Mouse (Mus musculus) urinary bladder, postnatal 25 days (tissue): Measurements from ENCODE around the gene Col6a6.

Source experiments
- DNase-seq: peaks from one replicate; pipeline ENCODE4 v3.0.0; 2022; ENCODE audit warnings: low spot score

Gene Col6a6

GRCm38 (mm10) chr9:105801463-105801862, 26.5 kb downstream of the Col6a6 start:
- DNase-seq, result no peak

DNA sequence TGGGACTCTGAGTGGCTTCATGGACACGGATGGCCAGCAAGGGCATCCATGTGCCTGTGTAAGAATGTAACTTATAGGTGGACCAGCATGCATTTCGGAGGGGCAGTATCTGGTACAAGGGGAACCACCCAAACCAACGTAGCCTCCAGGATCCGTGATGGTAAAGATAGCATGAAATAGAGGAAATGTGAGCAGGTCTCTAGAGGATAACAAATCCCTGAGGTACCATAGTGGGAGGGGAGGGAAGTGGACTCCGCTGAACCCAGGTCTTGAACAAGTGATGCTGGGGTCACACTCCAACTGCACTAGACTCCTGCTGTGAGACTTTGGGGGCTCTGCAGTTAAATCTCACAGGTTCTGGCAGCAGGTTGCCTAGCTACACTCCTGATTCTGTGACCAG, 27.7 kb downstream of the Col6a6 start:
- no peak for DNase-seq

- no peak for DNase-seq
Measured at GRCm38 (mm10) chr9:105796137-105796536, 31.8 kb downstream of the Col6a6 start.

- no peak for DNase-seq
Measured at GRCm38 (mm10) chr9:105794965-105795364, 33.0 kb downstream of the Col6a6 start.

- DNase-seq, result no peak
Measured at GRCm38 (mm10) chr9:105791810-105792209, 36.1 kb downstream of the Col6a6 start.

DNA sequence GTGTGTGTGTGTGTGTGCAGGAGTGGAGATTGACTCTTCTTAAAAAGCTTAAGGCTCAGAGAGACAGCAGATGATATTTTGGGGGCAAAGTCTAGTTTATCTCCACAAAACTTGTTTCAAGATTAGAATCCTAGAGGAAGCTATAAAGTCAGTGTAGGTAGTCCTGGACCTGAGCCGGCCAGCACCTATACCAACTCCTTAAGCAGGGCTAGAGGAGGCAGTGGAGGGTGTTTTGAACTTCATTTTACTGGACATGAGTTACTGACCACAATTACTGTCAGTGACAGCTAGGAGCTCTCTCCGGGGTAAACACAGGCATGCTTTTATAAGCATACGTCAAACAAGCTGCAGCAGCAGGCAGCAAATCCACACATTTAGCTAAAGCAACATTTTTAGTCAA, 39.8 kb downstream of the Col6a6 start:
- DNase-seq, result no peak

DNA sequence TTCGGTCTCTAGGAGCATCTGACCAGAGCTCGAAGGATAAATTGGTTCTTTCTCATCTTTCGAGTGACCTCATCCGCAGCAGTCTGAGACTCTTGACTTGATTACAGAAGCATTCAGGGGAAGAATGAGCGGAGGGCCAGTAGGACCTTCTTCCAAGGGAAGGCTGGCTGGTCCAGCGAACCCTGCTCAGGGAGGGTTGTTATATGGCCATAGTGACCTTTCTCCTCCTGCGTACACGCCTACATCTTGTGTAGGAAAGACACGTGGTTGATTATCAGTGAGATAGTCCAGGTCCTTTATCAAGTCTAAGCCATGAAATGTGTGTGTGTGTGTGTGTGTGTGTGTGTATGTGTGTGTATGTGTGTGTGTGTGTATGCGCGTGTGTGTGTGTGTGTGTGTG, 40.2 kb downstream of the Col6a6 start:
- no peak for DNase-seq

DNA sequence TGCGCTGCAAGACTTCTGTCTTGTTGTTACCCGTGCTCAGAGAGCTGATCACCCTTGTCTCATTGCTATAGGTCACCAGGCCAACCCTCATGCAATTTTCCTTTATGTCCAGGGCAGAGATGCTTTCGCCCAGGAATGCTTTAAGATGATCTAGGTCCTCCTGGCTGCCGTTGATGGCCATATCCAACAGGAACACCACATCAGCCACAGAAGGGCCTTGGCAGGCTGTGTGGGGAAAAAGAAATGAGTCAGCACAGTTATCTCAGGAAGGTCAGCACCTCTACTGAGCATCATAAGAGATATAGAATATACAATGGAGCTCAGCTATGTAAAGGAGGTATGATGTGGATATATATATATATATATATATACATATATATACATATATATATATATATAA, 43.9 kb downstream of the Col6a6 start:
- DNase-seq, result no peak

DNA sequence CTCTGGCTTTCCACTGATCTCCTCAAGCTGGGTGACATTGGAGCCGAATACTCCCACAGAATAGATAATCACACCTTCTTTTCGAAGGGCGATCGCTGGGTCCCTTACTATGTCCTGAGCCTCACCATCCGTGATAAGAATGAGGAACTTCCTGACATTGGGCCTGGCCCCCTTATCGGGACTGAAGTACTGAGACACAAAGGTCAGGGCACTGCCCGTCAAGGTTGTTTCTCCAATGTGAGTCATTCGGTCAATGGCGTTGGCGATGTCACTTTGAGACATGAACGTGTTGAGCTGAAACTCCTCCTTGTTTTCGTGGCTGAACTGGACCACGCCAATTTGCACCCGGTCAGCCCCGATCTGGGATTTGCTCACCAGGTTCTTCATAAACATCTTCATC, 47.3 kb downstream of the Col6a6 start:
- no peak for DNase-seq

GRCm38 (mm10) chr9:105778741-105779140, 49.2 kb downstream of the Col6a6 start:
- no peak for DNase-seq

GRCm38 (mm10) chr9:105774878-105775277, 53.1 kb downstream of the Col6a6 start:
- DNase-seq, result no peak

DNA sequence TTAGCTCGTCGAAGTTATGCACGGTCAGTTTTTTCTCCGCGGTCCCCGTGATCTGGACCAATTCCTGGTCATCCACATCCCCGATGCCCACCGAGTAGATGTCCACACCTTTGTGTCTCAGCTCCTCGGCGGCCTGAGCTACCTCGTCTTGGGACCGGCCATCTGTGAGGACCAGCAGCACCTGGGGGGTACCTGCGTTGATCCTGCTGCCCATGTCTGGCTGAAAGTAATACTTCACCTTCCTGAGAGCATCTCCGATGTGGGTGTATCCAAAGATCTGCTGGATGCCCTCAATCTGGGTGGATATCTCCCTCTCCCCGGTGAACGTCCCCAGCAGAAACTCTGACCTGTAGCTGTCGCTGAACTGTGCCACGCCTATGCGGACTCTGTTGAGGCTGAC, 53.6 kb downstream of the Col6a6 start:
- no peak for DNase-seq

DNA sequence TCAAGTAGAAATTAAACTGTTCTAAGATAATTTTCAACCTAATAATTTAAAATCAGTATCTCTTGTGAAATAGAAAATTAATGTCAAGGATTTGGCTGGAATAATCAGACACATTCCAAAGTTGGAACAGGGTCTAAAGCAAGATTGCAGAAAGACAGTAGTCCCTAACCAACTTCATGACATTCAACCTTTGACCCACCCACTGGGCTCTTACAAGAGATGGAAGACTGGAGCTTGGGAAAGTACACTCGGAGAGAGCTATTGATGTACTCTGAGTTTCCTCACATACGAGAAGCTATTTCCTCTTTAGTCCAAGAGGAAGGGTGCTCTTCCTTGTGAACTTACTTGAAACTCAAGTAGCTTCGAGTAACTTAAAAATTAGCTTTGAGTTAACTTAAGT, 56.6 kb downstream of the Col6a6 start:
- no peak for DNase-seq

DNA sequence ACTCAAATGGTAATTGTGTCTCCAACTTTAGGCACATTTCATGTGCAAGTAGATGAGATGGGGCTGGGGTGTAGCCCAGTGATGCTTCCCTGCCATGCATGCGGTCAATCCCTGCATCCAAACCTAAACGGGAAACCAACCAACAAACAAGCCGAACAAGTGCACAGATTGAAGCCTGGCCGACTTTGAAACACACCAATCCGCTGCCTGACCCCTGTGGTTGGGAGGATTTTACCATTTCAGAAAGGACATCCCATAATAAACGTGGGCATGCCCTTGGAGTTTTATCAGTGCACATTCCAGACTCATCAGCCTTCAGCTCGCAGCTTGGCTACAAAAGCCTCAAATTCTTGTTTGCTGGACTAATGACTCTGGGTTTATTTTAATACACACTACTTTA, 57.3 kb downstream of the Col6a6 start:
- no peak for DNase-seq

GRCm38 (mm10) chr9:105765891-105766290, 62.1 kb downstream of the Col6a6 start:
- DNase-seq, result no peak

- DNase-seq, result no peak
Measured at GRCm38 (mm10) chr9:105764681-105765080, 63.3 kb downstream of the Col6a6 start.

GRCm38 (mm10) chr9:105764127-105764526, 63.8 kb downstream of the Col6a6 start:
- no peak for DNase-seq

DNA sequence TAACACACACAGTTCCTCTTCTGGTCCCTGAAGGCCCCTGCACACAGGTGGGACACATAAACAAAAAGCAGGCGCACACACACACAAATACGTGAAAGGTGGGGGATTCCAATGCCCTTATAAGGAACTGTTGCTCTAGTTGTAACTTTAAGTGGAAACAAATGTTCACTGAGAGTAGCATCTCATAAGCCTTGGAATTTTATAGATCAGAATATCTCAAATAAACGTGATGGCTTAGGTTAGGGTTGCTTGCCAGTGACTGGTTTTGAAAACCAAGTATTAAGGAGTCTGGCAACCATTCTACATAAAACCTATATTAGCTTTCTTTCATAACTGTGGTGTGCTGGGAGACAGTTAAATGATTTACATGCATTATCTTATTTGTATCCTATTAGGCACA, 64.3 kb downstream of the Col6a6 start:
- no peak for DNase-seq

DNA sequence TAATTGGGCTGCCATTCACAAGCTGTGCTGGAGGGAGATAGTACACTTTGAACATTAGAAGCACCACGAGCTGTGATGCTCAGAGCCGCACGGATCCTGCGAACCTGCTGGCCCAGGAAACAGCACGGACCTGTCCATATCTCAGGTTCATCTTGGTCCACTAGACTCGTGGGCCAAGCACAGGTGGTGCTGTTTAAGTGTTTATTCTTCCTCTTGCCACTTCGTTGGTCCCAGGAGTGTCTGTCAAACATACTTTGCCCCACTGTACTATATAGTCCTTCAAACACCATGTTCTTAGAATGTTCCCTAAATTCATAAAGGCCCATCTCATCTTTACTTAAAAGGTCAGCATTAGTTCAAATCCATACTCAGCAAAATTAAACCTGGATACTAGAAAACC, 65.7 kb downstream of the Col6a6 start:
- DNase-seq, result no peak

- no peak for DNase-seq
Measured at GRCm38 (mm10) chr9:105758861-105759260, 69.1 kb downstream of the Col6a6 start.

- DNase-seq, result no peak
Measured at GRCm38 (mm10) chr9:105758173-105758765, 69.7 kb downstream of the Col6a6 start.

DNA sequence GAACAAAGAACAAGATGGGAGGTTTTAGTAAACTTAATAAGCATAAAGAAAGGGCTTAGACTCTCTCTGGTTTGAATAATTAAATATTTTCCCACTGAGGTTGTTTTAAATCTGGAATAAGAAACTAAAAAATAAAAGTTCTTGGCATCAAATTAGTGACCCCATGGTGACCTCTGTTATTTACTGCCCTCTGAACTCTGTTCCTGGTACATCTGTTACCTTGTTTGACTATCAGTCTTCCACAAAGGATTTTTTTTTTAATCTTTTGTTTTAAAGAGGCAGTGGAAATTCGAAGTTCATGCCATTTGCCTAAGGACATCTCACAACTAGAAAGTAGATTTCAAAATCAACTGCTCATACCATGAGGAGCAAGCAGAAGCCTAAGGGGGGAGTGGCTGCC, 73.7 kb downstream of the Col6a6 start:
- DNase-seq, result no peak

DNA sequence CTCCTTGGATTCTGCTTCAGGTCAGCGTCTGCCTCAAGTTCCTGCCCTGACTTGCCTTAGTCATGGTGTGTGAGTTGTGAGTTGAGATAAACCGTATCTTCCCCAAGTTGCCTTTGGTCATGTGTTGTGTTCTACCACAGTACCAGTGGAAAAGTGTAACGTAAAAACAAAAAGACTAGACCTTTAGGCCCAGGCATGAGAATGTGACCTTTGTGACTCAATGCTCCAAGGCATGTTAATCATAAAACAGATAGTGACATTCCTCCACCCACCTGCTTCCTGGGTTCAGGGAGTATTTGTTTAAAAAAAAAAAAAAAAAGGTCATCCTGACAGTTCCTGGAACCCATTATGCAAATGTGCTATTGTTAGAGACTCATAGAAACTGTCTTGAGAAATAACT, 82.1 kb downstream of the Col6a6 start:
- no peak for DNase-seq

- DNase-seq, result no peak
Measured at GRCm38 (mm10) chr9:105740413-105740812, 87.5 kb downstream of the Col6a6 start.

- DNase-seq, result no peak
Measured at GRCm38 (mm10) chr9:105739446-105739845, 88.5 kb downstream of the Col6a6 start.
